Mouse (Mus musculus) liver, embryonic 16.5 days (tissue): ENCODE results near the gene Gm20773. TPM values are rescaled to one million over a fixed set of nuclear protein-coding genes. Genes with fewer than 3 reads are reported as not detected.
"Not testable (repeated sequence)": the region's sequence is repeated elsewhere in the genome, so short reads cannot be mapped to it uniquely, and the experiment has no call there.

Source experiments
- ATAC-seq: fragments of 200-750 bp; cut with Nextera tagmentation; 2 replicates; pipeline ENCODE4 v1.8.0; 2017; ENCODE audit warnings: low read depth, mild to moderate bottlenecking, moderate number of reproducible peaks, moderate library complexity
- H3K27ac ChIP-seq: fragments of 300-500 bp; sonication (generic); 2 replicates; pipeline ENCODE4 v1.5.1; 2014; ENCODE audit warnings: mild to moderate bottlenecking, low read length
- H3K27me3 ChIP-seq: fragments of 300-500 bp; sonication (generic); 2 replicates; pipeline ENCODE4 v1.6.1; 2014; ENCODE audit warnings: low read depth, low read length, mixed read lengths; ENCODE audit not compliant: control insufficient read depth, insufficient read depth
- H3K36me3 ChIP-seq: fragments of 300-500 bp; sonication (generic); 2 replicates; pipeline ENCODE4 v1.6.1; 2014; ENCODE audit warnings: mild to moderate bottlenecking; ENCODE audit not compliant: control insufficient read depth, insufficient read depth
- H3K4me1 ChIP-seq: fragments of 300-500 bp; sonication (generic); 2 replicates; pipeline ENCODE4 v1.6.1; 2014; ENCODE audit warnings: low read depth, low read length, mixed read lengths; ENCODE audit not compliant: control insufficient read depth
- H3K4me2 ChIP-seq: fragments of 300-500 bp; sonication (generic); 2 replicates; pipeline ENCODE4 v1.6.1; 2014; ENCODE audit warnings: low read depth, low read length, mixed read lengths
- H3K4me3 ChIP-seq: fragments of 300-500 bp; sonication (generic); 2 replicates; pipeline ENCODE4 v1.5.1; 2014; ENCODE audit warnings: low read depth, mild to moderate bottlenecking, low read length
- H3K9ac ChIP-seq: fragments of 300-500 bp; sonication (generic); 2 replicates; pipeline ENCODE4 v1.6.1; 2014; ENCODE audit warnings: low read depth, low read length
- H3K9me3 ChIP-seq: fragments of 300-500 bp; sonication (generic); replicated peaks from 2 replicates; pipeline ENCODE4 v1.6.1; 2016; ENCODE audit warnings: low read length; ENCODE audit not compliant: control insufficient read depth
- WGBS: fragments of 180-500 bp; shearing (Covaris S2); extraction: QIAGEN DNeasy Blood & Tissue Kit; methylation state at CpG from one replicate; pipeline ENCODE4 v1.1.7; 2014; ENCODE audit not compliant: insufficient replicate concordance; 5-methylcytosine and 5-hydroxymethylcytosine counted together
- polyA plus RNA-seq: library from polyadenylated mRNA; unstranded; fragments of >200 nt; fragmentation: Nextera tagmentation; extraction: Ambion mirVana; gene quantifications from 2 replicates; pipeline ENCODE4 v1.2.1, GENCODE M21; 2015

The Gm20773 gene
- not detected in 2 replicates for polyA plus RNA-seq

GRCm38 (mm10) chrY:13493726-13494125 lies at the start of gene Gm20773:
Gene Gm20773, plus strand, starts transcription at chrY:13494026.
- ATAC-seq, H3K4me1 ChIP-seq, H3K9me3 ChIP-seq, H3K27ac ChIP-seq, H3K36me3 ChIP-seq, H3K9ac ChIP-seq, H3K4me2 ChIP-seq, H3K27me3 ChIP-seq, H3K4me3 ChIP-seq: not testable (repeated sequence)
- no CpG with 5 or more reads among the region's 1 CpGs for WGBS

DNA sequence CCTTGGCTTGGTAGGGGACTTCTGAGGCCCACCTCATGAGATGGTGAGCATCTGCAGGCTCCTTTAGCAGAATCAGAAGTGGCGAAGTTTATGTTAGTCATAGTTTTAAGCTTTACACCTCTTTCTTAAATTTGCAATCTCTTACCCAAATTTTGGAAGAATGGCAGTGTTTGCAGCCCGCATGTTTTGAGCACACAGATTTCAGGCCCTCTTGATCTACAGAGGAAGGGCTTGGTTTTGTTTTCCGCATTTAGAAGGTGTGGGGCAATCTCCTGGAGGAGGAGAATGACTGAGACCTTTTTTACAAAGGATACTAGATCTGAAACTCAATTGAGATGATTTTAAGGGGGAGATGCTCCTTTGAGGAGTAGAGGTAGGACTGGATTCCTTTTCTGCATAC lies 28.3 kb upstream of the Gm20773 start, which contains the start of gene Gm21866:
TSS of gene Gm21866 (minus strand) at position 101 of the 400 bp plus-strand sequence.
- not testable (repeated sequence) for H3K4me2 ChIP-seq, H3K4me1 ChIP-seq, H3K36me3 ChIP-seq, H3K9ac ChIP-seq, H3K9me3 ChIP-seq, H3K27ac ChIP-seq, H3K27me3 ChIP-seq, ATAC-seq, H3K4me3 ChIP-seq
- WGBS, result 29% methylated on average over 1 of the region's 3 CpGs

Other genes with a start within 250 kb of the Gm20773 start
- gene Gm21440, start 241.6 kb upstream of the Gm20773 start, polyA plus RNA-seq, result not detected in 2 replicates
- gene Gm21454, start 241.6 kb upstream of the Gm20773 start, polyA plus RNA-seq, result not detected in 2 replicates
- gene Gm21725, start 145.0 kb upstream of the Gm20773 start, polyA plus RNA-seq, result not detected in 2 replicates
- gene Gm21866, start 28.4 kb upstream of the Gm20773 start, polyA plus RNA-seq, result not detected in 2 replicates